Mouse (Mus musculus): ENCODE measurements around the gene Kcnk5. TPM values are rescaled to one million over a fixed set of nuclear protein-coding genes. Genes with fewer than 3 reads are reported as not detected.

Kcnk5 gene
- 10 to 100 TPM; 22.9 to 23.6 TPM for total RNA-seq (2023)

GRCm38 (mm10) chr14:20181466-20181921 lies at the start of gene Kcnk5:
Kcnk5 (minus strand) TSS chr14:20181809.

DNA sequence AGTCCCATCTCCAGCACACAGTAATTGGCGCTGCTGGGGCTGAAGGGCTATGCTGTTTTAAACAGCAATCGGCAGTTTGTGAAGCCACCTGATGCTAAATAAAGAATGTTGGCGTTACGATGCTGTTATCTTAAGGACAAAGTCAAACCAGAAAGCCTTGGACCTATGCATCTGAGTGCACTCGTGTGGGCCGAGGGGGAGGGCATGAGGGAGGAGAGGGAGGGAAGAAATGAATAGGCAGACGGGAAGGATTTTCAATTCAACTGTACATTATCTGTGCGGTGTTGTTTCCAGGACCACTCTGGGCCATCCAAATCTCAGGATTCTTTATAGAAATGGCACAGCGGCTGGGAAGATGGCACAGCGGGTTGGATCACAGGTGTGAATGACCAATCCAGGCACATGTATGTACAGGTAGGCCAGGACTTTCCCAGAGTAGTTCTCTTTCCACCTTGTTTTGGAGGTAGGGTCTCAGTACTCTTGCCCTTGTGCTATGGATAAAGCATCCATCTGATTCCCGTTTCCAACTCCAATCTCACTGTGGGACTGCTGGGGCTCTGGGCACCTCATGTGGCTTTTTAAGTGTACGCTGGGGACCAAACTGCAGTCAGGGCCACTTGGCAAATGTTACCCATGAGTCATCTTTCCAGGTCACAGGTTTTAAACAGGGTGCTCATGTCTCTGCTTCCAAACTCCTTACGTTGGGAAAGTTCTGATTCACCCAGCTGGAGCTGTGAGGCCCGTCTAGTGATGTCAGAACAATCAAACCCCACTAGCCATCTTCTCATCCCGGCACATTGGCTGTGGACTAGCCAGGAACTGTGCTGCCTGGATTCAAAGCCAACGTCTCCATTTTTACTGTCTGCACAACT lies 42.9 kb downstream of the Kcnk5 start, which contains the start of gene Saysd1:
TSS of gene Saysd1 (minus strand) at position 51 of the 872 bp plus-strand sequence.

Other genes starting within 250 kb of the Kcnk5 start
- 100 to 1,000 TPM; 102 to 127 TPM for gene Gng2, start 204.2 kb downstream of the Kcnk5 start, total RNA-seq (2023)
- 1 to 10 TPM; 3.7 to 8.4 TPM for gene Saysd1, start 43.3 kb downstream of the Kcnk5 start, total RNA-seq (2023)
- not detected for gene Kcnk16, start 87.4 kb upstream of the Kcnk5 start, total RNA-seq (2023)
- gene Nudt13, start 112.9 kb upstream of the Kcnk5 start, total RNA-seq (2023): 10 to 100 TPM; 23.9 to 28.9 TPM
- gene Ecd, start 166.3 kb upstream of the Kcnk5 start, total RNA-seq (2023): 10 to 100 TPM; 53.1 to 53.9 TPM
- gene Fam149b, start 166.4 kb upstream of the Kcnk5 start, total RNA-seq (2023): 10 to 100 TPM; 33.6 to 50.8 TPM
- 10 to 100 TPM; 84.5 to 98.3 TPM for gene Dnajc9, start 207.1 kb upstream of the Kcnk5 start, total RNA-seq (2023)
- 10 to 100 TPM; 38.4 to 38.9 TPM for gene Mrps16, start 211.8 kb upstream of the Kcnk5 start, total RNA-seq (2023)

Data from B cell, adult 67 days (primary cell).